Mouse (Mus musculus) NIH3T3 (cell line): Measurements from ENCODE around the gene Gm960.

Source experiments
- DNase-seq: peaks from one replicate; pipeline ENCODE4 v3.0.0-alpha.2; 2012; ENCODE audit warnings: low read depth

Gm960 gene

DNA sequence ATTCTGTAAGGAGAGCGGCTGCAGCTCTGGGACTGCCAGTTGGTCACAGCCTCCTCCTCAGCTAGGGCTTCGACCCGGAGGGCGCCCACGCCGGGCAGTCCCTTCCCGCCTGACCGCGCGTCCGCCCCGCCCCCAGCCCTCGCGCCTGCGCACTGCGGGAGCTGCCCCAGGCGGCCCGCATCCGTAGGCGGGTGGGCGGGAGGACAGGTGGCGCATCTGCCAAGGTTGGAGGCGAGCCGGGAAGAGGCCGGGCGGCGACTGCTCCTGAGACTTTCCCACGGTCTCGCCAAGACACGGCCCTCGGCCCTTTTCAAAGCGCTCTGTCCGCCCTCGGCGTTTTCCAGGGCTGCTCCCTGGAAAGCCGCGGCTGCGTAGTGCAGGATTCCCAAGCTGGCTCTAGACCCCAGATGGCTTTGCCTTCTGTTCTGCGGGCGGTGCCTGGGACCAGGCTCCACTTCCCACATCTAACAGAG, at the start of gene Gm960:
Gene Gm960 (minus strand): TSS at position 464 of the 473 bp plus-strand sequence.
- no peak for DNase-seq

DNA sequence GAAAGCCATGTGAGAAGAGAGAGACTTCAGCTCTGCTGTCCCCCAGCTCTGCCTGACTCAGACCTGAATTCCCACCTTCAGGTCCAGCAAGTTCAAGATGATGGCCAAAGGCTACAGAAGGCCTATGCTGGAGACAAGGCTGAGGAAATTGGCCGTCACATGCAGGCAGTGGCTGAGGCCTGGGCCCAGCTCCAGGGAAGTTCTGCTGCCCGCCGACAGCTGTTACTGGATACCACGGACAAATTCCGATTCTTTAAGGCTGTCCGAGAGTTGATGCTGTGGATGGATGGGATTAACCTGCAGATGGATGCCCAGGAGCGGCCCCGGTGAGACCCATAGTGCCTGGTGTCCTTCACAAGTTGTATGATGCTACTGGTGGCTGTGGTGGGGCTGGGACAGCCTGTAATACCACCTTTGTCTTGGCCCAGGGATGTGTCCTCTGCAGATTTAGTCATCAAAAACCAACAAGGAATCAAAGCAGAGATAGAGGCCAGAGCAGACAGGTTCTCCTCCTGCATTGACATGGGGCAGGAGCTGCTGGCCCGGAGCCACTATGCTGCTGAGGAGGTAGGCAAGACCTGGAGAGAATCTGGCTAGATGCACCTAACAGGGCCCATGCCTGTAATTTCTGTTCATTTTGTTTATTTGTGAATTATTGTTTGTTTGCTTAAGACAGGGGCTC, 49.3 kb upstream of the Gm960 start:
- no peak for DNase-seq

DNA sequence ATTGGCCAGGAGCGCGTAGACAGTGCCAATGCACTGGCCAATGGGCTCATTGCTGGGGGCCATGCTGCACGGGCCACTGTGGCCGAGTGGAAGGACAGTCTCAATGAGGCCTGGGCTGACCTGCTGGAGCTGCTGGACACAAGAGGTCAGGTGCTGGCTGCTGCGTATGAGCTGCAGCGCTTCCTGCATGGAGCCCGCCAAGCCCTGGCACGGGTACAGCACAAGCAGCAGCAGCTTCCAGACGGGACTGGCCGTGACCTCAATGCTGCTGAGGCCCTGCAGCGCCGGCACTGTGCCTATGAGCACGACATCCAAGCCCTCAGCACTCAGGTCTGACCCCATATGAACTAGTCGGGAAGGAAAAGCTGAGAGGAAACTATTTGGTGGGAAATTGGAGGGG, 48.1 kb upstream of the Gm960 start:
- no peak for DNase-seq

DNA sequence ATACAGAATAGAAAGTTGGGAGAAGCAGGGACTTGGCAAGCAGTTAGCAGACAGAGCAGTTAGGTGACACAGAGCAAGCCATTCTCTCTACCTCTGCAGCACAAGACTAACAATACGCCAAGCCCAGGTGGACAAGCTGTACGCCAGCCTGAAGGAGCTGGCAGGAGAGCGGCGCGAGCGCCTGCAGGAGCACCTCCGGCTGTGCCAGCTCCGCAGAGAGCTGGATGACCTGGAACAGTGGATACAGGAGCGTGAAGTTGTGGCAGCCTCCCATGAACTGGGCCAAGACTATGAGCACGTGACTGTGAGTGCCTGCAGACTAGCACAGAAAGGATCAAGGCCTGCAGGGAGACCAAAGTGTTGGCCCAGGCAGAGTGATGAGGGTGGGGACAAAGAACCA, 47.2 kb upstream of the Gm960 start:
- DNase-seq, result no peak

DNA sequence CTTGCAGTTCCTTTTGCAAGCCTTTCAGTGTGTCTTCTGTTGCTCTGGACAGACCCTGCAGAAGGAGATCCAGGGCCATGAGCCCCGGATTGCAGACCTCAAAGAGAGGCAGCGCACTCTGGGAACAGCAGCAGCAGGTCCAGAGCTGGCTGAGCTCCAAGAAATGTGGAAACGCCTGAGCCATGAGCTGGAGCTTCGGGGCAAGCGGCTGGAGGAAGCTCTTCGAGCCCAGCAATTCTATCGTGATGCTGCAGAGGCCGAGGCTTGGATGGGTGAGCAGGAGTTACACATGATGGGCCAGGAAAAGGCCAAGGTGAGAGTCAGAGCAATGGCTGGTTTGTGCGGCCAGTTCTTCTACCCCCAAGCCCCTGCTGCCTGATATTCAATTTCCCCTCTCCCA, 46.6 kb upstream of the Gm960 start:
- peak; percentile 77 for DNase-seq

DNA sequence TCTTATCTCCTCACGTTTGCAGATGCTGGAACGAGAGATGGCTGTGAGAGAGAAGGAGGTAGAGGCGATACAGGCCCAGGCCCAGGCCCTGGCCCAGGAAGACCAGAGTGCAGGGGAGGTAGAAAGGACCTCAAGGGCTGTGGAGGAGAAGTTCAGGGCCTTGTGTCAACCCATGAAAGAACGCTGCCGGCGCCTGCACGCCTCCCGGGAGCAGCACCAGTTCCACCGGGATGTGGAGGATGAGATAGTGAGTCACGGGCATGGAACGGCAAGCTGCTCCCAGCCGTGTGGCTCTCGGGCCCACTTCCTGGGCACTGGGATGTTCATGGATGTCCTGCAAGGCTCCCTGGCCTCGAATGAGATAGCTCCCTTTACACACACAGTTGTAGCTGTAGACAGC, 45.6 kb upstream of the Gm960 start:
- no peak for DNase-seq

DNA sequence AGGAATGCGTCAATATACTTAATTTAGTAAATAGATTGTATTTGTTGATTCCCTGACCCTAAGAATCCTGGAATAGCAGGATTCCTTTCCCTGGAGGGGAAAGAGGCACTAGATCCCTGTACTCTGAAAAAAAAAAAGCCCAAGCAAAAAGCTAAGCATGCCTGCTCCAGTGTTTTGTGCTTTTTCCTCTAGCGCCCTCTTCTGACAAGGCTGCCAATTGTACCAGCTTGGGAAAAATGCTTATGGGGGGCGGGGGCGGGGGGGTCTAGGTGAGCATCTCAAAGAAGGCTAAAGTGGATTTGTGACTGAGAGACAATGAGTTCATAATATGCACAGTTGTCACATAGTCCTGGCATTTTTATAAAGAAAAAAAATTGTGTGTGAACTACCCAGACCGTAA, 45.1 kb upstream of the Gm960 start:
- DNase-seq, result peak; percentile 83

DNA sequence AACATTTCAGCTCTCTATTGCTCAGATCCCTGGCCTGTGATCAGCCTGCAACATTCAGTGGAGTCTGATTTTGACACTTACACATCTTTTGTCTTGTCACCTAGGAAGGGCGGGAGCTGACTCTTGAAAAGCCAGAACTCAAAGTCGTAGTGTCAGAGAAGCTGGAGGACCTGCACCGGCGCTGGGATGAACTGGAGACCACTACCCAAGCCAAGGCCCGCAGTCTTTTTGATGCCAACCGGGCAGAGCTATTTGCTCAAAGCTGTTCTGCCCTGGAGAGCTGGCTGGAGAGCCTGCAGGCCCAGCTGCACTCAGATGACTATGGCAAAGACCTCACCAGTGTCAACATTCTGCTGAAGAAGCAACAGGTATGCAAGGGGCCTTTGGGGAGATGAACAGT, 43.8 kb upstream of the Gm960 start:
- no peak for DNase-seq

DNA sequence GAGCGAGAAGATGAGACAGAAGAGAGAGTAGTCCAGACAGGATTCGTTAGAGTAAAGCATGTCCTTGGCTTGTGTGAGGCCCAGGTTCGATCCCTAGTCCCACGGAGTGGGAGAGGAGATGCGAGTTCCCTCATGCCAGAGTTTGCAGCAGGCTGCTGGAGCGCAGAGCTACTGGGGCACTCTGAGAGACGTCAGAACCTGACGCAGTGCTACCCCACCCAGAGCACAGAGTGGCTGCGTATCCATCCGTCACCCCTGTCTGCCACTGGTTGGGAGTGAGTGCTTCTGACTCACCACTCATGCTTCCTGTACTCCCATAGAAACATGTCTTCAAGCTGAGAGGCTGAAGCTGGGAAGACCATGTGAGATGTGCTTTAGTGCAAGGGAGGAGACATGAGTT, 43.0 kb upstream of the Gm960 start:
- peak; percentile 62 for DNase-seq

DNA sequence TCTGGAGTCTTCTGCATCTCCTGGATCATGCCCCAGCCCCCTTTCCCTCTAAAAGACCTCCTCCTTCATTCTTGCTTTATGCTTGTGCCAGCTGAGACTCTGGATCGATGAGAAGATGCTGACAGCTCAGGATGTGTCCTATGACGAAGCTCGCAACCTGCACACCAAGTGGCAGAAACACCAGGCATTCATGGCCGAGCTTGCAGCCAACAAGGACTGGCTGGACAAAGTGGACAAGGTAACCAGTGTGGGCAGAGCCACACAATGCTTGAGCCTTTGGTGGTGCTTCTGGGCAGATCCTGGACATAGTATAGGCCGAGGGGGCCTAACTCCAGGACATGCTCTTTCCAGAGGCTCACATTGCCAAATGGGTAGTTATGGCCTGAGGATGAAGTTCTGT, 41.3 kb upstream of the Gm960 start:
- no peak for DNase-seq

DNA sequence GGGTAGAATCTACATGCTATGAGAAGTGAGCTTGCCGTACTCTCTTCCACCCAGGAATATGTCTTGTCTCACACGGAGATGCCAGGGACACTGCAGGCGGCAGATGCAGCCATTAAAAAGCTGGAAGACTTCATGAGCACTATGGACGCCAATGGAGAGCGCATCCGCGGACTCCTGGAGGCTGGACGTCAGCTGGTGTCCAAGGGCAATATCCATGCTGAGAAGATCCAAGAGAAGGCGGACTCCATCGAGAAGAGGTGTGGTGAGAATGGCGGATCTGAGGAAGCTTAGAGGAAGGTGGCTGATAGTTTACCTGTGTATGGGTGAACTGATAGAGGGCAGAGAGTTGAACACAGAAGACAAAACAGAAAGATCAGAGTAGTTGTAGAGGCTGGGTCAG, 40.6 kb upstream of the Gm960 start:
- DNase-seq, result no peak

DNA sequence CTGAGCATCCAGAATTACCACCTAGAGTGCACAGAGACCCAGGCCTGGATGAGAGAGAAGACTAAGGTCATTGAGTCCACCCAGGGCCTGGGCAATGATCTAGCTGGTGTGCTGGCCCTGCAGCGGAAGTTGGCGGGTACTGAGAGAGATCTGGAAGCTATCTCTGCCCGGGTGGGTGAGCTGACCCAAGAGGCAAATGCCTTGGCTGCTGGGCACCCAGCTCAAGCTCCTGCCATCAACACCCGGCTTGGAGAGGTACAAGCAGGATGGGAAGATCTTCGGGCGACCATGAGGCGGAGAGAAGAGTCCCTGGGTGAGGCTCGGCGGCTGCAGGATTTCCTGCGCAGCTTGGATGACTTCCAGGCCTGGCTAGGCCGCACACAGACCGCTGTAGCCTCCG, 39.4 kb upstream of the Gm960 start:
- DNase-seq, result no peak

DNA sequence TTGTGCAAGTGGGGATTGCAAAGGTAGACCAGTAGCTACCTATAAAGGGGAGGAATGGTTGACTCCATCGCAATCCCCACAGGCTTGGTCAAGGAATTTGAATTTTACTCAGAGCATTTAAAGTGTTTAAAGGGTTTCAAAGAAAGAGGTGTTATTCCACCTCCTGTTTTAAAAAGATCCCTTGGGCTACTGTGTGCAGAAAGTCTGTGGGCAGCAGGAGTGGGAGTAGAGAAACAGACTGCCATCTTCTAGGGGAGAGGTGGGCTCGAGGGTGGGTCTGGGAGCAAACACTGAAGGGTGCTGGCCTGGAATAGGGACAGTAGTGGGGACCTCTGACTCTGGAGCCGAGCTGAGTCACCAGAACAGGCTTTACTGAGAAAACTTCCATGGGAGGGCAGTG, 34.6 kb upstream of the Gm960 start:
- DNase-seq, result no peak

DNA sequence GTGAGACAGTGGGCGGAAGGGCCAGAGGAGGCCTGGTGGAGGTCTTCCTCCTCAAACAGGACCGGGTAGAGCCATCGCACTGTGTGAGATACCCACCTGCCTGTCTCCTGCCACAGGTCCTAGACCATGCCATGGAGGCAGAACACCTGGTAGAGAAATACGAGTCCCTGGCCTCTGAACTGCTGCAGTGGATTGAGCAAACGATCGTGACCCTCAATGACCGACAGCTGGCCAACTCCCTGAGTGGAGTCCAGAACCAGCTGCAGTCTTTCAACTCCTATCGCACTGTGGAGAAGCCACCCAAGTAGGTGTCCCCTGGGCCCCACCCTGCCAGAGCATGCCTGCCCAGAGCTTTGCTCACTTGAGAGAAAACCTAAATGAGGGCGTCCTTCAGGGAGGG, 30.7 kb upstream of the Gm960 start:
- DNase-seq, result no peak

DNA sequence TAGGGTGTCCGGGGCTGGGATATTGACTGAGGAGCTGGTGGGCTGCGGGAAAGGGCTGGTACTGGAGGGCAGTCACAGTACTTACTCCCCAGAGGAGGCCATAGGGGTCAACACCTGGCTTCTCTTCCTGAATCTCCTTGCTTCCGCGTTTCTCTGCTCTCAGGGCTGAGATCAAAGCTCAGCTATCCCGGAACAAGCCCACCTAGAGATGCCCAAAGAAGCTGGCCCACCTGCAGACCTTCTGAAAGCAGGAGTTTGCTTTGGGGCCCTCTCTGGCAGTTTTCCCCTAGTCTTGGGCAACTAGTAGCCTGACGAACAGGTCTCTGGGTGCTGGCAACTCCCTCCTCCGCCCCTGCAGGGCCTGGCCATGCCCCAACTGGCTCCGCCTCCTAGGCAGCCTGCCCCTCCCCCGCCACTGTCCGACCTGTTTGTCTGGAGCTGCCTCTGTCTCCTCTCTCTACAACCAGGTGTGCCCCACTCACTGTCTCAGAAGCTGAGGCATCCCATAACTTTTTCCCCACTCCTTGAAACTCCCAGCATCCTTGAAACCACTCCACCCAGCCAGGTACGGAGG, 22.3 kb upstream of the Gm960 start:
- DNase-seq, result peak; percentile 24

DNA sequence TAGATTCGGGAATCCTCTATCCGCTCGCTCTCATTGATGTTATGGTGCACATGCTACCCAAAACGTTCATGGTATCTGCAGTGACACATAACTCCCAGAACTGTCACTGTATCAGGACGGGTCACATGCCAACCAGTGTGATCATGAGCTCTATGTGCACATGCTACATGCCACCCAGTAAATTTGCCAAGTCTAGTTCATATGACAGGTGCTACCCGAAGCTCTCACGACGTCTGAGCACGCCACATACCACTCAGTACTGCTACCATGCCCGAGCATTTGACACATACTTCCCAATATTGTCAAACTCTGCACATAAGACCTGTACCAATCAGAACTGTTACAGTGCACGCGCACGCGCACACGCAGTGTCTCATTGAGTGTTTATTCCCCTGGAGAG, 21.6 kb upstream of the Gm960 start:
- DNase-seq, result no peak

DNA sequence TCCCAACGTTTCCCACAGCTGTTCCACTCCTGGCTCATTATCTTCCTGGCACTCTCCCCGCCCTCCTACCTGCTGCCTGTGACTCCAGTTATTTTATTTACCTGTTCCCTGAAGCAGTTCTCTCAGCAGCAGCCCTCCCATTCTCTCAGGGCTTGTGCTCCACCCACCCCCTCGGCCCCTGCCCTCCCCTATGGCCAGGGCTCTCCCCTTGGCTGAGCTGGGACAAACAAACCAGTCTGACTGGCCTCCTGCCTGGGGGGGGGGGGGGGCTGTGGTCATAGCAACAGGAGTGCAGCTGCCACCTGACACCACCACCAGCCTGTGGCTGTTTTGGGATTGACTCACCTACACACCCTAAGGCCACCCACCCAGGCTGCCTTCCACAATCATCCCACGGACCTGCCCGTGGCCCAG, 20.9 kb upstream of the Gm960 start:
- DNase-seq, result peak; percentile 75

DNA sequence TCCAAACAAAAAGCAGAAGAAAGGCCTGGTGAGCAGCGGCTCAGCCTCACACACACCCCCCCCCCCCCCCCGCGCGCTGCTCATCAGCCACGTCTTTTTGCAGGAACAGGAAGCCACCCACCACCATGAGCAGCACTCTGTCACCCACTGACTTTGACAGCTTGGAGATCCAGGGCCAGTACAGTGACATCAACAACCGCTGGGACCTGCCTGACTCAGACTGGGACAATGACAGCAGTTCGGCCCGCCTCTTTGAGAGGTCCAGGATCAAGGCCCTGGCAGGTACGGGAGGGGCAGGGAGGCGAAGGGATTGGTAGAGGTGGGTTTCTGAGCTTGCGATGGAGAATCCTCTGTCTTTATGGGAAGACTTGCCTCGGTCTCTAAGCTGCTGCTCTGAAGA, 20.2 kb upstream of the Gm960 start:
- DNase-seq, result no peak

DNA sequence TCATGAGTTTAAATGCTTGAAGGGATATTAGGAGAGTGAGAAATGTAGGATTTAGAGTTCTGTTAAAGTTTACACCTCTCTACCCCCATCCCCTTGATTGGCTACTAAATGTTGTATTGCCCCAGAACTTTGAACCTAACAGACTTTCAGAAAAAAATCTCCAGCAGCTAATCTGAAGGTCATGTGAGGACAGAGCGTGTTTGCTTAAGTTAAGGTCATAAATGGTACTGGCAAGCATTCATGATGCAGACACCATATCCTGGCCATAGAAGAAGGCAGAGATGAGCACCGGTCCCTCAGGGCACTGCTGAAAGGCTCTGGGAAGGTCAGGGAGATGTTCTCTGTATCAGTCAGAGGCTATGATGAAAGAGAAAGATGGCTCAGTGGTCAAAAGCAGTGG, 18.8 kb upstream of the Gm960 start:
- DNase-seq, result no peak

DNA sequence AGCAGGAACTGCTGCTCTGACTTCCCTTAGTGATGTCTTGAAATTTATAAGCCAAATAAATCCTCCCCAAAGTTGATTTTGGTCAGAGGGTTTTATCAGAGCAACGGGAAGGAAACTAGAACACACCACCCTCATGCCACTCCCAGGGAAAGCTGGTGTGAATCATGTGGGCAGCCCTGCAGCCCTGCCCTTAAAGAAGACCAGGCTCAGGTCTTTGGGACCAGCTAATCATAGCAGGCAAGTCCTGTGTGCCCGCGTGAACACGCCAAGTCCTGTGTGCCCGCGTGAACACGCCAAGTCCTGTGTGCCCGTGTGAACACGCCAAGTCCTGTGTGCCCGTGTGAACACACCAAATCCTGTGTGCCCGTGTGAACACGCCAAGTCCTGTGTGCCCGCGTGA, 18.3 kb upstream of the Gm960 start:
- no peak for DNase-seq

DNA sequence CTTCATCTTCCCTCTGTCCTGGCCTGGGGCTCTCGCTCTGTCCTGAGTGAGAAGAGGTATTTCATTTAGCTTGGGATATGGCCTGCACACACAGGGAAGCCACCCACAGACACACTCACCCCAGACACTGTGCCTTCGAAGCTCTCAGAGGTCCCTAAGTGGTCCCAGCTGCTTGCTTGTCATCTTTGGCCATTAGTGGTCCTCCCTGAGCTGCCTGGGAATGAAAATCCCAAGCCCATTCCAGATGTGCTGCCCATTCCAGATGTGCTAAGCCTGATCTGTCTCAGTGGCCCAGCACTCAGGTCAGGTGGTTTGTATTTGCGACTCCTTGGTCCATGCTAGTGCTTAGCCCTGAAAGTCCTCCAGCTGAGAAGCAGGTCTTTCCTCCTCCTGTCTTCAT, 15.4 kb upstream of the Gm960 start:
- DNase-seq, result no peak

DNA sequence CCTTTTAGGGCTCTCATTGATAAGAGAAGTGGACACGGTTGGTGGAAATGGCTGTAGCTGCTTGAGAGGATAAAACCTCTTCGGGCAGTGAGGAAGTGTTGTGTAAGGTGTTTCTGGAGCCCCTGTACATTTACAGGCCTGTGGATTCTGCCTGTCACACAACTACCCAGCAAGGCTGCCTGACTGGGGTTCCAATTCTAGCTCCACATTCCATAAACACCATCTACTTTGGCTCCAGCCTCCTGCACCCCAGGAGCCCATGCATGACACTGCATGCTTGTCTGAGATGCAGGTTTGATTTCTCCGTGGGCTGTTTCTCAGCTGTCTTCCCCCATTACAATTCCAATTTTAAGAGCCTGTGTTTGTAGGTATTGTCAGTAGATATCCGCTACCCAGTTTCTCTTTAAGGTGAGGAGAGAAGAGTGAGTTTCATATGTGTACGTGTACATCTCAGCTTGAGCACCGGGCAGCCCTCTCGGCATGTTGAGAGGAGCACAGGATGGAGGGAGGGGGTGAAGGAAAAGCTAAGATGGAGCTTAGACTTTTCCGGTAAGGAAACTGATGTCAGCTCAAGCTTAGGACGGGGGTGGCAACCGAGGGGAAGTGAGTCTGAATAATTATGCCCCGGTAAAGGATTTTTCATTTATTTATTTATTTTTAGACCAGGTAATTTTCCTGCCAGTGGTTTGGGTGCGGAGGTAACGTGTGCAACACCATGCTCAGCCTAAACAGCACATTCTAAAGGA, 14.5 kb upstream of the Gm960 start:
- no peak for DNase-seq

DNA sequence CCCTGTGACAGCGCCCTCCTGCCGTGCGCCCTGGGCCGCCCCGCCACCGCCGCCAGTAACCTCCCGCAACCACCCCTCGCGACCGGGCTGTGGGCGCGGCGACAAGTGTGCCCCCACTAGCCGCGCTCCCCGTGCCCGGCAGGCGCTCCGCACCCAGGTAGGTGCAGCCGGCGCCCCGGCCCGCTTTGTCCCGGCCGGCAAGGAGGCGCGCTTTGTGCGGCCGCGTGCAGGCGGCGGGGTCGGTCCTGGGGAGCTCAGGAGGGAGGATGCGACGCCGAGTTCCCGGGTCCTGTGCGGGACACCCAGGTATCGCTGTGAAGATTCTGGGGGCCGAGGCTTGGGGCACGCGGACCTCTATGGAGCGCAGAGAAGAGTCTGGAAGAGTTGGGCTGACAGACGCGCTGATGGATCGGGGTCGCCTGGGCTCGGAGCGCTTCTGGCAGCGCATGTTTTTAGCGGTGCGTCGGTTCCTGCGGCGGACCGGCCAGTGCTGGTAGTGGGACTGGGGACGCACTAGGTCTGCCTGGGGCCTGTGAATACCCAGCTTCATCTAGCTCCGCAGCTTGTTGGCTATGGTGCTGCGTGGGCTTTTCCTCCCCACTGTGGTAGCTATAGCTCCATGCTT, 13.8 kb upstream of the Gm960 start:
- no peak for DNase-seq
